Mouse (Mus musculus): ENCODE data around the gene C1qtnf7. TPM values are rescaled to one million over a fixed set of nuclear protein-coding genes. Genes with fewer than 3 reads are reported as not detected.
A peak's percentile ranks its signal among the peaks of the same experiment; 100 is the strongest.

The C1qtnf7 gene
- polyA plus RNA-seq, 1 experiment from 2014 or later = 1.1 TPM

DNA sequence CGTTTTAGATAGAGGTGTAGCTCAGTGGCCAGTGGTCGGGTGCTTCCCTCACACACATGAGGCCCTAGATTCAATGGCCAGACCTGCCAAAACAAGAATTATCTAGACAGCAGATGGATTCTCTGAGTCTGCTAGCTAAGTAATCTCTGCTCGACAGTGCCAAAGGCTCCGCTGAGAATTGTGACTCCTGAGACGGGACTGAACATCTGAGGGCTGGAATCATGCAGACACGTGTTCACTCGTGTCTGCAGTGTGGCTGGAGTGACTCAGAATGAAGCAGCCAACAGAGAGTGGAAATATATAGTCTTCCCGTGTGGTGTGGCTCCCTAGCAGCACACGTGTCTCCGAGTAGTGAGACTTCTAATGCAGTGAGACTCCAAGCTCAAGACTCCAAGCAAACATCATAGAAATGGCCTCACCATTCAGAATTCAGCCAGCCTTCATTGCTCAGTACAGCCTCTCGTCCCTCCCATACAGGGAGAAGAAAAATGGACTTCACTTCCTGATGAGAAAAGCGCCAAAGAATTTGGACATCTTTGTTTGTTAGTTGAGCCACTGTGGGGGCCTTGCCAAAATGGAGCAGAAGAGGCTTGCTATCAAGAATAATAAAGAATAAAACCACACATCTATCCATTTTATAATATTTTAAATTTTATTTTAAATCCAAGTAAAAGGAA, 131.9 kb downstream of the C1qtnf7 start:
- Histone ChIP-seq H3K36me3 (replicated peaks) (no peaks in the 10 kb centered on the region), H3K4me3 (no peak overlapping the region), H3K27ac (replicated peaks) (no peak overlapping the region), H3K4me1 (no peaks in the 10 kb centered on the region), H3K9me3 (no peaks in the 10 kb centered on the region), H3K27me3 (replicated peaks; ENCODE audit: low read depth, poor library complexity, severe bottlenecking) (no peaks in the 10 kb centered on the region)
- 88% methylated on average over 12 of the region's 12 CpGs for WGBS
- DNase-seq (ENCODE audit: low spot score) = no peak

DNA sequence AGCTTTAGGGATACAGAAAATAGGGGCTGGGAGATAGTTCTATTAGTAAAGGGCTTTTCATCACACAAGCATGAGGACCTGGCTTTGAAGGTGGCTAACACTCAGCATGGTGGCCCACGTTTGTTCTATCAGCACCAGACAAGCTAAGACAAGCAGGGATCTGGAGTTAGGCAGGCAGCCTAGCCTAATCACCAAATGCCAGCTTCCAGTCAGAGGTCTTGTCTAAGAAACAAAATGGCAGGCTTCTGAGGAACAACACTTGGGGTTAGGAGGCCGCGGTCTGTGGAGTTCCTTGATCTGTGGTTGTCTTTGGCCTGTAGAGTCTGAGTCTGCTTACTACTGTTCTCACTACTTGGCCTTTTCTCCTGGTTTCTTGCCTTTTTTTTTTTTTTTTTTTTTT, 146.2 kb downstream of the C1qtnf7 start:
- H3K27me3 ChIP-seq (replicated peaks; ENCODE audit: low read depth, poor library complexity, severe bottlenecking) = no peaks in the 10 kb centered on the region
- no peaks in the 10 kb centered on the region for H3K36me3 ChIP-seq (replicated peaks)
- H3K9me3 ChIP-seq = no peaks in the 10 kb centered on the region
- 89% methylated on average over 3 of the region's 3 CpGs for WGBS
- no peak overlapping the region for H3K4me3 ChIP-seq
- peaks cover 35% of the 10 kb centered on the region for H3K4me1 ChIP-seq
- no peak for DNase-seq (ENCODE audit: low spot score)
- peak overlapping the region; percentile 93 for H3K27ac ChIP-seq (replicated peaks)

DNA sequence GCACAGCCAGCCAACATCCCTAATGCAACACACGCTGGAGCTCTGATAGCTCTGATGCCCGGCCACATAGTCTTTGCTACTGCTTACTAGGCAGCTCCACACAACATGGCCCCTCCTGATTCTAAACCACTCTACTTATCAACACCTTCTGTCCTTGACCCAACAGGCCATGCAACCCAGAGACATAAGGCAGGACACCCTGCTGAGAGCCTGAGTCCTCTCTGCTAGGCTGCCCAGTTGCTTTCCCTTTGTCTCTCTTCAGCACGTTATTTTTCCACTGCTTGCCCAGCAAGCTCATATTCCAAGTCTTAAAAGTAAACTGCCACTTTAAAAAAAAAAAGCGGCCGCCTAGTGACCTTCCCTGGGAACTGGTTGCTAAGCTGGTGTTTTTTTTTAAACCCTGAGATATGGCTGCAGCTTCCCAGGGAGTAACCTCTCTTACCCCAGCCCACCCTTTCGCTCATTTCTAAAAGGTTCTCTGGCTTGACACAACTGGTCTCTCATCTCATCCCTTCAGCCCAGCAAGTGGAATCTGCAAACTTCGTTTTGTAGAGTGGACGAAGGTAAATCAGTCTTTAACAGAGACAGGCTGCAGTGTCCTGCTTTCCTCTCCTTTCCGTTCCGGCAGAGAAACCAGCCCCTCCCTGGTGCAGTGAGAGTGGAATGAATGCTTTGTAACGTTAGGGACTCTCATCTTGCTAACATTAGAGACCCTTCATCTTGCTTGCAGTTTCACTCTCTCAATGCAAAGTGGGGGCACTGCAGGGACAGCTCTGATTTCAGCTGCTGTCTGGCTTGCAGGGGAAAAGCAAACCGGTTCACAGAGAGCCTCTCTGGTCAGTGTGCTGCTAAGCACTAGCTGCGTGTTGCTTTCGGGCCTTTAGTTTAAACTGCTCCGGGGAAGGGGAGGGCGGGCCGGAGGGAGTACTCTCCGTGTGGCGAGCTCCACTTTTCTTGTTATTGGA, 146.9 kb downstream of the C1qtnf7 start, which contains the start of gene Cc2d2a:
Gene Cc2d2a (plus strand): TSS at position 350 of the 965 bp plus-strand sequence.
- H3K27me3 ChIP-seq (replicated peaks; ENCODE audit: low read depth, poor library complexity, severe bottlenecking) = no peaks in the 10 kb centered on the region
- H3K36me3 ChIP-seq (replicated peaks) = no peaks in the 10 kb centered on the region
- peak; percentile 77 for DNase-seq (ENCODE audit: low spot score)
- peaks cover 35% of the 10 kb centered on the region for H3K4me1 ChIP-seq
- peak within 1 kb of the TSS; percentile 93 for H3K27ac ChIP-seq (replicated peaks)
- peak within 1 kb of the TSS; percentile 58 for H3K4me3 ChIP-seq
- 7% methylated on average over 19 of the region's 19 CpGs for WGBS
- no peaks in the 10 kb centered on the region for H3K9me3 ChIP-seq

DNA sequence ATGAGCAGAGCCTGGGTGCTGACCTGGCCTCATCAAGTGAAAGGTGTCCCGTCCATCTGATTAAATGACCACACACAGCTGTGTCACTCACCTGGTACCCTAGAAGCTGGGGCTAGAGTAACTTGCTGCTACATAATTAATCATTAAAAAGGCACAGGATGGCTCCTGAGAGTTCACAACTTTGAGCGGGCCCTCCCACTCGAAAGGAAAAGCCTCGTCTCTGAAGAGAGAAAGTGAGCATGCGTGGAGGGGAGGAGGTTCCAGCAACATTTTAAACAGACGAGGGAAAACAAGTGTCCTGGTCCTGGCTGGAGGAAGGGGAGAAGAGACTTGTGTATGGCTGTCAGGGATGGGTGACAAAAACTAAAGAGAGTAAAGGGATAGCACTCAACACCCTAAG, 148.2 kb downstream of the C1qtnf7 start:
- H3K27ac ChIP-seq (replicated peaks) = peak overlapping the region; percentile 93
- no peaks in the 10 kb centered on the region for H3K9me3 ChIP-seq
- H3K4me3 ChIP-seq = peak overlapping the region; percentile 58; the same call in 1 of the 2 replicates
- H3K36me3 ChIP-seq (replicated peaks) = no peaks in the 10 kb centered on the region
- WGBS = 58% methylated on average over 6 of the region's 6 CpGs
- peaks cover 35% of the 10 kb centered on the region for H3K4me1 ChIP-seq
- no peaks in the 10 kb centered on the region for H3K27me3 ChIP-seq (replicated peaks; ENCODE audit: low read depth, poor library complexity, severe bottlenecking)
- DNase-seq (ENCODE audit: low spot score) = no peak

DNA sequence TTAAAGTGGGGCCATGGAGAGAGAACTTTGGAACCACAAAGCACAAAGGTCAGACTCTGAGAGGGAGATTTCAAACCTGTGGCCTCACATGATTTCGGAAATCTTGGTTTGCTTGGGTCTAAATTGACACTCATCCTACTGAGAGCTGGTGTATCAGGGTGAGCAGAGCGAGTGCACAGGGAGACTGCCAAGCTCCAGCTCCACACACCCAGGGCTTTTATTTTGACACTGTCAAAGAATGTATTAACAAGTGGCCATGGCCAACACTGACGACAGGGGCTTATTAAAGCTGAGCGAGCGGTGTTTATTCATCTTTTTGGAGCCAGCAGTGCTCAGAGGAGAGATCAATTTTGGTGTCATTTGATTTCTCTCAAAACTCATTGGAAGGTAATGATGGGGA, 149.8 kb downstream of the C1qtnf7 start:
- Histone ChIP-seq H3K9me3 (no peaks in the 10 kb centered on the region), H3K36me3 (replicated peaks) (no peaks in the 10 kb centered on the region), H3K27ac (replicated peaks) (no peak overlapping the region), H3K4me1 (peaks cover 35% of the 10 kb centered on the region), H3K4me3 (peak overlapping the region; percentile 27; the same call in 1 of the 2 replicates), H3K27me3 (replicated peaks; ENCODE audit: low read depth, poor library complexity, severe bottlenecking) (no peaks in the 10 kb centered on the region)
- peak; percentile 16 for DNase-seq (ENCODE audit: low spot score)
- WGBS = 23% methylated on average over 5 of the region's 5 CpGs

Other genes starting within 250 kb of the C1qtnf7 start
- 8.4 and 9.1 TPM in 2 replicates for gene Cc2d2a, start 146.8 kb downstream of the C1qtnf7 start, polyA plus RNA-seq (2016; fragmentation: Nextera tagmentation; extraction: Ambion mirVana)

All from embryonic facial prominence, embryonic 10.5 days (tissue).